Mouse (Mus musculus) CH12.LX (cell line): ENCODE results near the gene Gripap1. TPM values are rescaled to one million over a fixed set of nuclear protein-coding genes. Genes with fewer than 3 reads are reported as not detected.
A peak's percentile ranks its signal among the peaks of the same experiment; 100 is the strongest.

Source experiments
- DNase-seq: peaks from one replicate; pipeline ENCODE4 v3.0.0-alpha.2; 2013; ENCODE audit errors: extremely low read depth
- H3K27ac ChIP-seq: 2 replicates; pipeline ENCODE4 v1.5.1; 2012; ENCODE audit warnings: low read depth, mild to moderate bottlenecking, control low read depth, moderate library complexity; ENCODE audit not compliant: insufficient read depth
- H3K27me3 ChIP-seq: replicated peaks from 2 replicates; pipeline ENCODE3; 2012; ENCODE audit warnings: inconsistent platforms
- H3K36me3 ChIP-seq, 2 experiments: replicated peaks in 1 of 2; 2 replicates each; pipeline versions ENCODE3 to v1.6.1; 2012; ENCODE audit warnings: inconsistent platforms in 1 of 2, low read length in 1 of 2, mild to moderate bottlenecking in 1 of 2, mixed read lengths in 1 of 2, moderate library complexity in 1 of 2; ENCODE audit not compliant: control insufficient read depth in 1 of 2, insufficient read depth in 1 of 2
- H3K4me1 ChIP-seq, 2 experiments: 2 replicates each; pipeline ENCODE4 v1.6.1; 2012; ENCODE audit warnings: inconsistent platforms in 1 of 2, moderate library complexity in 1 of 2; ENCODE audit not compliant: insufficient read depth in 2 of 2, control insufficient read depth in 1 of 2
- H3K4me2 ChIP-seq: 2 replicates; pipeline ENCODE4 v1.6.1; 2012; ENCODE audit warnings: low read depth, mild to moderate bottlenecking, control low read depth; ENCODE audit not compliant: poor library complexity, insufficient read depth, severe bottlenecking
- H3K4me3 ChIP-seq, 3 experiments: fragments of 150-350 bp in 1 of 3; sonication (generic) in 1 of 3; replicated peaks in 1 of 3; 2 replicates each; pipeline versions ENCODE3 to v1.5.1; 2011 to 2012; ENCODE audit warnings: low read depth in 2 of 3, low read length in 2 of 3, mild to moderate bottlenecking in 2 of 3, moderate library complexity in 2 of 3, control low read depth in 1 of 3, improper control_type of control experiment in 1 of 3, inconsistent platforms in 1 of 3, mixed read lengths in 1 of 3; ENCODE audit not compliant: poor library complexity in 1 of 3
- H3K79me2 ChIP-seq: replicated peaks from 2 replicates; pipeline ENCODE4 v1.6.1; 2012; ENCODE audit warnings: mild to moderate bottlenecking, moderate library complexity; ENCODE audit not compliant: control insufficient read depth, poor library complexity, insufficient read depth, severe bottlenecking; ENCODE audit errors: extremely low read depth
- H3K9ac ChIP-seq: 2 replicates; pipeline ENCODE4 v1.6.1; 2012; ENCODE audit warnings: low read depth, mild to moderate bottlenecking, control low read depth, moderate library complexity; ENCODE audit not compliant: insufficient read depth
- H3K9me3 ChIP-seq: replicated peaks from 2 replicates; pipeline ENCODE3; 2012; ENCODE audit warnings: low read length, inconsistent platforms, mixed read lengths
- BHLHE40 ChIP-seq: IDR thresholded peaks from 2 replicates; pipeline ENCODE4 v1.6.1; 2011; ENCODE audit warnings: mild to moderate bottlenecking, low read depth, low read length, improper control_type of control experiment
- CHD1 ChIP-seq: IDR thresholded peaks from 2 replicates; pipeline ENCODE4 v1.6.1; 2012; ENCODE audit warnings: low read depth, low read length, improper control_type of control experiment, inconsistent platforms
- CHD2 ChIP-seq: IDR thresholded peaks from 2 replicates; pipeline ENCODE4 v1.6.1; 2011; ENCODE audit warnings: low read length, improper control_type of control experiment
- CTCF ChIP-seq, 2 experiments: IDR thresholded peaks in 1 of 2; conservative IDR thresholded peaks in 1 of 2; 2 replicates each; pipeline ENCODE4 v1.5.1; 2011 to 2012; ENCODE audit warnings: low read depth in 2 of 2, low read length in 2 of 2, improper control_type of control experiment in 1 of 2, inconsistent platforms in 1 of 2, mild to moderate bottlenecking in 1 of 2, moderate library complexity in 1 of 2
- E2F4 ChIP-seq: IDR thresholded peaks from 2 replicates; pipeline ENCODE4 v1.6.1; 2011; ENCODE audit warnings: low read depth, low read length, improper control_type of control experiment; ENCODE audit not compliant: insufficient replicate concordance
- ELF1 ChIP-seq: IDR thresholded peaks from 2 replicates; pipeline ENCODE4 v1.6.1; 2014; ENCODE audit warnings: low read depth, mild to moderate bottlenecking, inconsistent platforms, low read length, improper control_type of control experiment
- EP300 ChIP-seq: IDR thresholded peaks from 2 replicates; pipeline ENCODE4 v1.6.1; 2011; ENCODE audit warnings: low read length, improper control_type of control experiment
- ETS1 ChIP-seq: conservative IDR thresholded peaks from 2 replicates; pipeline ENCODE4 v1.6.1; 2012; ENCODE audit warnings: low read depth, mild to moderate bottlenecking, inconsistent platforms, low read length, improper control_type of control experiment, moderate library complexity
- GABPA ChIP-seq: IDR thresholded peaks from 2 replicates; pipeline ENCODE4 v1.6.1; 2012; ENCODE audit warnings: low read depth, low read length, improper control_type of control experiment, inconsistent platforms; ENCODE audit not compliant: insufficient replicate concordance
- HCFC1 ChIP-seq: IDR thresholded peaks from 2 replicates; pipeline ENCODE4 v1.6.1; 2012; ENCODE audit warnings: low read depth, mild to moderate bottlenecking, inconsistent platforms, low read length, improper control_type of control experiment
- IRF4 ChIP-seq: IDR thresholded peaks from 2 replicates; pipeline ENCODE4 v1.6.1; 2014; ENCODE audit warnings: low read depth, mild to moderate bottlenecking, inconsistent platforms, low read length, improper control_type of control experiment
- JUN ChIP-seq: IDR thresholded peaks from 2 replicates; pipeline ENCODE4 v1.6.1; 2011; ENCODE audit warnings: low read depth, mild to moderate bottlenecking, low read length, improper control_type of control experiment, moderate library complexity; ENCODE audit not compliant: insufficient read depth
- JUND ChIP-seq: conservative IDR thresholded peaks from 2 replicates; pipeline ENCODE4 v1.6.1; 2011; ENCODE audit warnings: low read depth, low read length, improper control_type of control experiment
- KAT2A ChIP-seq: IDR thresholded peaks from 2 replicates; pipeline ENCODE4 v1.6.1; 2012; ENCODE audit warnings: low read length, improper control_type of control experiment, inconsistent platforms; ENCODE audit not compliant: insufficient replicate concordance
- MAFK ChIP-seq: IDR thresholded peaks from 2 replicates; pipeline ENCODE4 v1.6.1; 2011; ENCODE audit warnings: low read length, improper control_type of control experiment; ENCODE audit not compliant: insufficient replicate concordance
- MAX ChIP-seq: IDR thresholded peaks from 2 replicates; pipeline ENCODE4 v1.6.1; 2011; ENCODE audit warnings: low read length, improper control_type of control experiment
- MAZ ChIP-seq: IDR thresholded peaks from 2 replicates; pipeline ENCODE4 v1.6.1; 2012; ENCODE audit warnings: low read depth, mild to moderate bottlenecking, inconsistent platforms, low read length, improper control_type of control experiment, moderate library complexity
- MEF2A ChIP-seq: IDR thresholded peaks from 2 replicates; pipeline ENCODE4 v1.6.1; 2014; ENCODE audit warnings: low read depth, mild to moderate bottlenecking, inconsistent platforms, low read length, improper control_type of control experiment, borderline replicate concordance
- MXI1 ChIP-seq: IDR thresholded peaks from 2 replicates; pipeline ENCODE4 v1.6.1; 2011; ENCODE audit warnings: mild to moderate bottlenecking, low read depth, low read length, improper control_type of control experiment
- MYC ChIP-seq: IDR thresholded peaks from 2 replicates; pipeline ENCODE4 v1.6.1; 2011; ENCODE audit warnings: low read depth, mild to moderate bottlenecking, improper control_type of control experiment, low read length
- NELFE ChIP-seq: IDR thresholded peaks from 2 replicates; pipeline ENCODE4 v1.6.1; 2011; ENCODE audit warnings: low read depth, low read length, improper control_type of control experiment
- NRF1 ChIP-seq: IDR thresholded peaks from 2 replicates; pipeline ENCODE4 v1.6.1; 2014; ENCODE audit warnings: low read depth, mild to moderate bottlenecking, inconsistent platforms, low read length, improper control_type of control experiment, moderate library complexity
- PAX5 ChIP-seq: IDR thresholded peaks from 2 replicates; pipeline ENCODE4 v1.6.1; 2012; ENCODE audit warnings: low read length, inconsistent platforms, mixed read lengths
- POLR2A ChIP-seq: IDR thresholded peaks from 2 replicates; pipeline ENCODE4 v1.6.1; 2011; ENCODE audit warnings: low read depth, mild to moderate bottlenecking, improper control_type of control experiment, low read length
- POLR2AphosphoS2 ChIP-seq: IDR thresholded peaks from 2 replicates; pipeline ENCODE4 v1.6.1; 2011; ENCODE audit warnings: low read depth, low read length, improper control_type of control experiment
- RAD21 ChIP-seq: IDR thresholded peaks from 2 replicates; pipeline ENCODE4 v1.6.1; 2011; ENCODE audit warnings: low read depth, mild to moderate bottlenecking, low read length, improper control_type of control experiment, moderate library complexity
- RCOR1 ChIP-seq: conservative IDR thresholded peaks from 2 replicates; pipeline ENCODE4 v1.6.1; 2012; ENCODE audit warnings: low read depth, mild to moderate bottlenecking, inconsistent platforms, low read length, improper control_type of control experiment
- SIN3A ChIP-seq: IDR thresholded peaks from 2 replicates; pipeline ENCODE4 v1.6.1; 2012; ENCODE audit warnings: low read length, improper control_type of control experiment, inconsistent platforms
- SMC3 ChIP-seq: IDR thresholded peaks from 2 replicates; pipeline ENCODE4 v1.6.1; 2011; ENCODE audit warnings: low read depth, low read length, improper control_type of control experiment
- TBP ChIP-seq: conservative IDR thresholded peaks from 2 replicates; pipeline ENCODE4 v1.6.1; 2011; ENCODE audit warnings: low read depth, low read length, improper control_type of control experiment
- TCF12 ChIP-seq: IDR thresholded peaks from 2 replicates; pipeline ENCODE4 v1.6.1; 2014; ENCODE audit warnings: low read depth, mild to moderate bottlenecking, inconsistent platforms, low read length, improper control_type of control experiment
- UBTF ChIP-seq: IDR thresholded peaks from 2 replicates; pipeline ENCODE4 v1.6.1; 2012; ENCODE audit warnings: low read depth, mild to moderate bottlenecking, inconsistent platforms, low read length, improper control_type of control experiment, moderate library complexity
- USF1 ChIP-seq: IDR thresholded peaks from 2 replicates; pipeline ENCODE4 v1.6.1; 2014; ENCODE audit warnings: low read depth, mild to moderate bottlenecking, inconsistent platforms, low read length, improper control_type of control experiment
- USF2 ChIP-seq: conservative IDR thresholded peaks from 2 replicates; pipeline ENCODE4 v1.6.1; 2011; ENCODE audit warnings: low read depth, low read length, improper control_type of control experiment
- ZC3H11A ChIP-seq: IDR thresholded peaks from 2 replicates; pipeline ENCODE4 v1.6.1; 2012; ENCODE audit warnings: low read depth, mild to moderate bottlenecking, inconsistent platforms, low read length, improper control_type of control experiment
- ZKSCAN1 ChIP-seq: IDR thresholded peaks from 2 replicates; pipeline ENCODE4 v1.6.1; 2012; ENCODE audit warnings: low read depth, inconsistent platforms, low read length, improper control_type of control experiment, borderline replicate concordance
- ZMIZ1 ChIP-seq: IDR thresholded peaks from 2 replicates; pipeline ENCODE4 v1.6.1; 2012; ENCODE audit warnings: low read depth, mild to moderate bottlenecking, inconsistent platforms, low read length, improper control_type of control experiment
- ZNF384 ChIP-seq: IDR thresholded peaks from 2 replicates; pipeline ENCODE4 v1.6.1; 2012; ENCODE audit warnings: low read depth, low read length, improper control_type of control experiment, inconsistent platforms
- dilution Hi-C: fragments of 300-500 bp; cut with MboI; formaldehyde crosslinking; loops from 2 replicates; pipeline ENCODE4 v1.14.3; 2020; ENCODE audit warnings: low sequenced_read_pairs; ENCODE audit not compliant: extremely low pct_unique_long_range_greater_than_20kb, extremely low pct_ligation_motif_present
- in situ Hi-C: fragments of 300-500 bp; cut with MboI; formaldehyde crosslinking; loops from 3 replicates; pipeline ENCODE4 v1.14.3; 2019; ENCODE audit warnings: low sequenced_read_pairs, low pct_ligation_motif_present, low pct_unique_long_range_greater_than_20kb, mixed read lengths
- polyA plus RNA-seq: library from polyadenylated mRNA; unstranded; fragments of >175 nt; gene quantifications from 2 replicates; pipeline ENCODE4 v1.2.1, GENCODE M21; 2012; ENCODE audit warnings: low read depth; ENCODE audit not compliant: insufficient read length
- total RNA-seq, 2 experiments: library from RNA; depleted of rRNA; stranded (reverse); fragments of 300-350 nt in 1 of 2; fragments of >200 nt in 1 of 2; gene quantifications; 2 replicates each; pipeline ENCODE4 v1.2.3; 2012 to 2014

Gripap1 gene
- total RNA-seq (2012; rRNA removed): 25.5 and 27.1 TPM in 2 replicates
- 15.7 and 19.9 TPM in 2 replicates for total RNA-seq (2014; rRNA removed)
- 49.4 and 53.1 TPM in 2 replicates for polyA plus RNA-seq

GRCm38 (mm10) chrX:7789542-7790136 is at the start of gene Gripap1:
Gene Gripap1 (plus strand): TSS chrX:7789765.
- Histone ChIP-seq H3K27me3 (no peaks in the 10 kb centered on the region), H3K9ac (peak within 1 kb of the TSS; percentile 82), H3K4me1 (peaks cover 3 to 31% of the 10 kb centered on the region in 2 experiments; a peak in 3 of 4 replicates), H3K79me2 (peaks cover 5% of the 10 kb centered on the region; the same call in 1 of the 2 replicates), H3K9me3 (no peaks in the 10 kb centered on the region), H3K4me3 (peak within 1 kb of the TSS; percentile 59 to 77 (median 75)), H3K36me3 (peaks cover 12 to 21% of the 10 kb centered on the region in 2 experiments), H3K27ac (no peak within 1 kb of the TSS), H3K4me2 (peak within 1 kb of the TSS; percentile 82)
- in situ Hi-C loops (no loop called here), dilution Hi-C loops (no loop called here)
- TF ChIP-seq PAX5 (no peak), ZKSCAN1 (no peak), MAZ (no peak), EP300 (peak; percentile 58), JUN (peak; percentile 53; the same call in 1 of the 2 replicates), IRF4 (peak; percentile 76), ELF1 (peak; percentile 74), JUND (no peak), SMC3 (no peak), RAD21 (no peak), ZMIZ1 (no peak), RCOR1 (no peak), SIN3A (peak; percentile 66), CHD2 (peak; percentile 22; the same call in 1 of the 2 replicates), ZNF384 (peak; percentile 66), UBTF (no peak), BHLHE40 (no peak), MEF2A (peak; percentile 79), USF1 (no peak), KAT2A (no peak), NRF1 (peak; percentile 87), CHD1 (peak; percentile 98), MXI1 (no peak), MAFK (no peak), ZC3H11A (no peak), TCF12 (peak; percentile 93), NELFE (peak; percentile 69), CTCF (conservative IDR thresholded peaks at IDR 0.05 in 1 of 2, IDR thresholded peaks at IDR 0.05 in 1 of 2; ENCODE audit: low read depth in 2 of 2, low read length in 2 of 2) (no peak), E2F4 (no peak), TBP (peak; percentile 62), MYC (no peak), USF2 (no peak), GABPA (no peak), POLR2A (peak; percentile 80), POLR2AphosphoS2 (no peak), ETS1 (peak; percentile 47), HCFC1 (peak; percentile 45), MAX (no peak)
- peak; percentile 87 for DNase-seq
